Mouse (Mus musculus): Measurements from ENCODE around the gene Ldlrad3.

The Ldlrad3 gene

GRCm38 (mm10) chr2:102117402-102117760, 68.8 kb downstream of the Ldlrad3 start:
- in situ Hi-C loops (cut with MboI, MseI): no loop called here

- in situ Hi-C loops (cut with MboI, MseI): no loop called here
Observed at GRCm38 (mm10) chr2:102116521-102117401, 69.4 kb downstream of the Ldlrad3 start.

- in situ Hi-C loops (cut with MboI, MseI): no loop called here
Observed at GRCm38 (mm10) chr2:102113801-102114200, 72.4 kb downstream of the Ldlrad3 start.

DNA sequence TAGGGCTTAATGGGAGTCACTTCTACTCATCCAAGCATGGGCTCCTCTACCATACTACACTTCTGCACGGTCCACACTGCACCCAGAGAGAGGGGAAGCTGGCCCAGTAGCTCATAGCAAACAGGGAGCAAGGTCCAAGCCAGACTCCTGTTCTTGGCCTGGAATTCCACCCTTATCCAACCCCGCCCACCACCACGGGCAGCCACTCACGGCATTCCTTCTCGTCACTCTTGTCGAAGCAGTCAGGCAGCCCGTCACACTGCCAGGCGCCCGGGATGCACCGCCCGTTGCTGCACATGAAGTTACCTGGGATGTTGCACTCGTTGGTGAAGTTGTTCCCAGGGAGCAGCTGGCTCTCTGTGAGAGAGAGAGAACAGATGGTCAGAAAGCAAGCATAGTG, 72.9 kb downstream of the Ldlrad3 start:
- in situ Hi-C loops (cut with MboI, MseI): no loop called here

DNA sequence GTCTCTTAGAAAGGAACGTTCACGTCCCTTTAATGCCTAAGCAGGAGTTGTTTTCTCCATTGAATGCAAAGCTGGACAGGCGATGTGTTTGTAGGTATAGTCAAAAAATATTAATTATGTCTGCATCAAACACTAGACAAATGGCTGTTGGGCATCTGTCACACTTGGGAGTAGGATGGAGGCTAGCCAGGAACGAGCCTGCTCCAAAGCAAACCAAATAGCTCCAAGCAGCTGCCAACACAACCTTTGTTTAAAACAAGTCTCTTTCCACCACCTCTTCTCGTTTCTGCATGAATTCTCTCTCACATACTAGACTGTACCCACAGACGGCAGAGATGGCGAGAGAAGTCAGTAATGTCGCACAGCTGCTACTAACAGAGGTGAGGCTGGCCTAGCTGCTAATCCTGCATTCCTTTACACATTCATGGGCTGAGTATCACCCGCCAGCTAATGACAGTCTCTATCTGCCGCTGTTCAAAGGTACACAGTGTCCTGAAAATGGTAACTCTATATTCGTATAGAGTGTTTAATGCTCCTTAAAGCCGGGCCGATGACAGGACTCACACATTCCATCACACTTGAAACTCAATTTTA, 74.2 kb downstream of the Ldlrad3 start:
- in situ Hi-C loops (cut with MboI, MseI): no loop called here

GRCm38 (mm10) chr2:102110306-102110705, 75.9 kb downstream of the Ldlrad3 start:
- in situ Hi-C loops (cut with MboI, MseI): no loop called here

DNA sequence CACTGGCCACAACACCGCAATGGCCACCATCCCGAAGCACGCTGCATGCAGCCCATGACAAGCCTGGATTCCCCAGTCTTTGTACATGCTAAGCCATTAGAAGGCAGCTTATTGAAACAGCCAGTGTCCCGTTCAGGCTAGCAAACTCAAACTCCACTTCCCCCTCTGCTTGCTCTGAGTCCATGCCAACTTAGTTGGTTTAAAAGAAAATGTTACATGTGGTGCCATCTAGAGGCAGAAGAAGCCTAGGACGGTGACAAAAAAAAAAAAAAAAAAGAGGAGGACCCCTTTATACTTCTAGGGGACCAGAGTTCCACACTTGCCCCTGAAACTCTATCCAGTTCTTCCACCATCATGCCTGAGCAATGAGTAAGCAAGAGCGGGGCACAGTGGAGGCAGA, 78.9 kb downstream of the Ldlrad3 start:
- in situ Hi-C loops (cut with MboI, MseI): loop anchor here (10.0 kb wide), 1 partner anchor 202 kb away; no protein-coding TSS in a partner anchor

- in situ Hi-C loops (cut with MboI, MseI): loop anchor here (10.0 kb wide), 1 partner anchor 202 kb away; no protein-coding TSS in a partner anchor
Observed at GRCm38 (mm10) chr2:102106728-102107127, 79.5 kb downstream of the Ldlrad3 start.

GRCm38 (mm10) chr2:102105454-102105853, 80.7 kb downstream of the Ldlrad3 start:
- in situ Hi-C loops (cut with MboI, MseI): loop anchor here (10.0 kb wide), 1 partner anchor 201 kb away; no protein-coding TSS in a partner anchor

DNA sequence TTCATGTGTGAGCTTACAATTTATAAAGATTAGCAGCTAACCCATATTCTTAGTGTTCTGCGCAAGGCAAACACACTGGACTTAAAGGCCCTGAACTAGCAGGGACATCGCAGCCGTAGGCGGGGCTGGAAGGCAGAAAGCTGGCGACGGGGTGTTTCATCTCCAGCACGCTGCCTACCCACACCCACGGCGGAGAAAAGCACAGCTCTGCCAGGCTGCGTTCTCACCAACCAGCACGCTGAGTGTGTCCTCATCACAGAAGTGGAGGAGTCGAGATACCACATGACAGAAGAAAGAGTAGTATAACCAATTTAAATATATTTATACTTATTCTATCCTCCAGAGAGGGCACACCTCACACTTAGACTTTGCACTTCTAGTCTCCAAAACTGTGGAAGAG, 82.2 kb downstream of the Ldlrad3 start:
- in situ Hi-C loops (cut with MboI, MseI): loop anchor here (10.0 kb wide), 1 partner anchor 199 kb away; no protein-coding TSS in a partner anchor

GRCm38 (mm10) chr2:102100490-102100889, 85.7 kb downstream of the Ldlrad3 start:
- in situ Hi-C loops (cut with MboI, MseI): loop anchor here (10.0 kb wide), 1 partner anchor 196 kb away; no protein-coding TSS in a partner anchor

- in situ Hi-C loops (cut with MboI, MseI): loop anchor here (10.0 kb wide), 1 partner anchor 195 kb away; no protein-coding TSS in a partner anchor
Observed at GRCm38 (mm10) chr2:102099702-102100450, 86.3 kb downstream of the Ldlrad3 start.

- in situ Hi-C loops (cut with MboI, MseI): no loop called here
Observed at GRCm38 (mm10) chr2:102099261-102099660, 86.9 kb downstream of the Ldlrad3 start.

DNA sequence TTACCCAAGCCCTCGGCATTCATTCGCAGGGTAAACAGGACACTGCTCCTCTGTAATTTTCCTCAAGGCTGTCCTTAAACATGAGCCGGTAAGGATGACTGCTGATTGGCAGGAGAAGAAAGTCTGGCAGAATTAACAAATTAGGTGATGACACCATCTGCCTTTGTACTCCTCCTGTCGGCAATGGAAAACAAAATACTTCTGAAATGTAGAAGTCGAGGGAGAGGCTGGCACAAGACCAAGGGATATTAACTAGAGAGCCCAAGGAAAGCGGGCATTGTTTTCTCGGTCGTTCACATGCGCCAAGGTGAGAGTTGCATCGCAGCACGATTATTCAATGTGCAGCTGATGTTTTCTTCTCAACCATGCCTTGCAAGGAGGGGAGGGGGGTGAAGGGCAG, 91.4 kb downstream of the Ldlrad3 start:
- in situ Hi-C loops (cut with MboI, MseI): no loop called here

GRCm38 (mm10) chr2:102094281-102094680, 91.9 kb downstream of the Ldlrad3 start:
- in situ Hi-C loops (cut with MboI, MseI): no loop called here

DNA sequence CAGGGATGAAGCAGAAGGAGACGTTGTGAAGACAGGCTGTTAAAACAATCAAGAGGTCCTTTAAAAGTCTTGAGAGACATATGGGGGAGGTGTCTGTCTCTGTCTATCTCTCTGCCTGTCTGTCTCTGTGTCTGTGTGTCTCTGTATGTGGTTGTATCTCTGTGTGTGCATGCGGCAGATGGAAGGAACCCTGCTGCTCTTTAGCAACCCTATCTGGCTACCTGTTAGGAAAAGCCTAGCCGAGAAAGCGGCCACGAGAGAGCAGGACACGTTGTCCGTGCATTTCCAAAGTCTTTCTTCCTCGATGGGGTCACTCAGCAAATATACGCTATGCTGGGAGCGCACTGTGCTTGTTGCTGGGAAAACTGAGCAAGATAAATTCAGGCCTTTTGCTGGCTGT, 93.6 kb downstream of the Ldlrad3 start:
- in situ Hi-C loops (cut with MboI, MseI): no loop called here

GRCm38 (mm10) chr2:102091516-102092350, 94.5 kb downstream of the Ldlrad3 start:
- in situ Hi-C loops (cut with MboI, MseI): no loop called here

DNA sequence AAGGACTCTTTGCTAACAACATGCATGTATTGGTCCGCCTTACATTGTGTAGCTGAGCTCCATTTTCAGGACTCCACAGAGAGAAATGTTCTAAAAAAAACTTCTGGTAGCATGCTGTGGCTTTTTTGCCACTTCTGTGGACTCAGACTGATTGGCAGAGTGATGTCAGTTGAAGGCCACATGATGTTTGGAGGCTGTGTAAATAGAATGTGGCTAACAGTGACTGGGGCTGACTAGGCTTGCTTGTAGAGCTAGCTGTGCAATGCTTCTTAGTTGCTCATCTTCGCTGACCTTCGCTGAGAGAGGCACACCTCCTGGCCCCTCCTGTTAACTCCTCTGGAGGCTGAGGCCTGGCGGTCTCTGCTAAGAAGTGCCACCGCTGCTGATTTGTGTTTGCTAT, 98.4 kb downstream of the Ldlrad3 start:
- in situ Hi-C loops (cut with MboI, MseI): no loop called here

DNA sequence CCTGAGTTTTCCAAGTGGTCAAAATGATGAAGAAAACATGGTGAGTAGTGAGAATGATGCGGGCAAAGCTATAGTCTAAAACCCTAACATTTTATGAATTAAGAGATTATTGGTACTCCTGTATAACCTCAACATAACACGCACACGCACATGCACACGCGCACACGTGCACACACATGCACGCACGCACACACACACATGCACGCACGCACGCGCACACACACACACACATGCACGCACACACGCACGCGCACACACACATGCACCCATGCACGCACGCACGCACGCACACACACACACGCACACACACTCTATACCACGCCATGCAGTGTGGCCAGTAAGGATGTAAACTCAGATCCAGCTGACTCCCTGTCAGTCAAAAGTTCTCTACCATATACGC, 99.6 kb downstream of the Ldlrad3 start:
- in situ Hi-C loops (cut with MboI, MseI): no loop called here

DNA sequence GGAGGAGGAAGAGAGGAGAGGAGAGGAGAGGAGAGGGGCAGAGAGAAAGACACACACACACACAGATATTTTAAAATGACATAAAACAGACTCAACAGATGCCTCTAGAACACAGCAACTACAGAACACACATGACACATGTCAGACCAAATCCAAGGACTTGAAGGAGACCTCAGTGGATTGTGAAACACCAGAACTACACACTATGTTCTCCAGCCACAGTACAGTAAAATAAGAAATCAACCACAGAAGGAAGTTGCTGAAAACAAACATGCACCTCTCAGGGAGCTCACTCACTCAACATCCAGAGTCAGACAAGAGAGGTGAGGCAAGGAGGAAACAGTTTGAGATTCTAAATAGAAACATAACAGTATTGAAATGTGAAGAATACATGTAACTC, 103.4 kb downstream of the Ldlrad3 start:
- in situ Hi-C loops (cut with MboI, MseI): no loop called here

DNA sequence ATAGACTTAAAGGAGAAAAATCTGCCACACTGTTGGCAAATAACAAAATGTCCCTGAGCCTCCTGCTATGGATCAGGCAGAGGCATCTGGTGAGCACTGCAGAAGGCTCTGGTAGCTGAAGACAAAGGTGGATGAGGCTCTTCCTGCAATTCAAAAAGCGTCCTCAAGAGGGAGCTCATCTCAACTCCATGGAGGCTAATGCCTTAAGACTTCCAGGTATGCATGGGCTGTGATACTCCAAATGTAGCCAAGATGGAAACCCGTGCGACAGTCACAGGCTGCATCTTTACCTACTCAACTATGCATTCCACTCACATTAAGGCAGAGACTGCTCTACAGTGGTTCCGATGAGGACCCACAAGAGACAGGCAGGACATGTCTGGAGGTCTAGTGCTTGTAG, 108.6 kb downstream of the Ldlrad3 start:
- in situ Hi-C loops (cut with MboI, MseI): loop anchor here (10.0 kb wide), 1 partner anchor 377 kb away; the partner anchor contains the start of gene Fjx1

All from T-helper 2 cell (primary cell).